Mouse (Mus musculus) midbrain, embryonic 10.5 days (tissue): ENCODE results near the gene 1520401A03Rik. TPM values are rescaled to one million over a fixed set of nuclear protein-coding genes. Genes with fewer than 3 reads are reported as not detected.

Experiments used
- DNase-seq: peaks from one replicate; pipeline ENCODE4 v3.0.0-alpha.2; 2017; ENCODE audit warnings: low spot score
- H3K27ac ChIP-seq: fragments of 300-500 bp; sonication (generic); replicated peaks from 2 replicates; pipeline ENCODE4 v1.5.1; 2016; ENCODE audit warnings: mild to moderate bottlenecking
- H3K27me3 ChIP-seq: fragments of 300-500 bp; sonication (generic); 2 replicates; pipeline ENCODE4 v1.6.1; 2016; ENCODE audit warnings: low read depth, mild to moderate bottlenecking; ENCODE audit not compliant: poor library complexity, severe bottlenecking
- H3K36me3 ChIP-seq: fragments of 300-500 bp; sonication (generic); 2 replicates; pipeline ENCODE4 v1.6.1; 2016; ENCODE audit warnings: mild to moderate bottlenecking, moderate library complexity
- H3K4me1 ChIP-seq: fragments of 300-500 bp; sonication (generic); 2 replicates; pipeline ENCODE4 v1.6.1; 2016
- H3K4me3 ChIP-seq: fragments of 300-500 bp; sonication (generic); 2 replicates; pipeline ENCODE4 v1.5.1; 2016; ENCODE audit warnings: mild to moderate bottlenecking, moderate library complexity
- H3K9me3 ChIP-seq: fragments of 300-500 bp; sonication (generic); replicated peaks from 2 replicates; pipeline ENCODE4 v1.6.1; 2016; ENCODE audit warnings: mild to moderate bottlenecking
- WGBS: fragments of 180-500 bp; shearing (Covaris S2); methylation state at CpG from one replicate; pipeline ENCODE4 v1.1.7; 2016; 5-methylcytosine and 5-hydroxymethylcytosine counted together
- polyA plus RNA-seq: library from polyadenylated mRNA; unstranded; fragments of >200 nt; fragmentation: Nextera tagmentation; extraction: Ambion mirVana; gene quantifications from 2 replicates; pipeline ENCODE4 v1.2.1, GENCODE M21; 2016

Gene 1520401A03Rik
- polyA plus RNA-seq, 1 experiment from 2014 or later: not detected

GRCm38 (mm10) chr17:23740598-23741021 is 18.0 kb upstream of the 1520401A03Rik start, which contains the start of gene Paqr4:
Gene Paqr4, minus strand, starts transcription at chr17:23740867.
- H3K27me3 ChIP-seq: peaks cover 89% of the 10 kb centered on the region
- H3K9me3 ChIP-seq: 0 out of 2 replicates have a peak, but pooled peaks cover 2% of the 10 kb centered on the region
- peaks cover 25% of the 10 kb centered on the region for H3K36me3 ChIP-seq
- peak within 1 kb of the TSS; percentile 80 for H3K4me3 ChIP-seq
- H3K4me1 ChIP-seq: peaks cover 63% of the 10 kb centered on the region
- 5% methylated on average over 13 of the region's 13 CpGs for WGBS
- DNase-seq: no peak
- peak within 1 kb of the TSS; percentile 89 for H3K27ac ChIP-seq

- peaks cover 84% of the 10 kb centered on the region for H3K27me3 ChIP-seq
- under 1% methylated on average over 46 of the region's 46 CpGs for WGBS
- H3K9me3 ChIP-seq: 0 out of 2 replicates have a peak, but pooled peaks cover 2% of the 10 kb centered on the region
- H3K27ac ChIP-seq: peak overlapping the region; percentile 89
- H3K4me3 ChIP-seq: peak overlapping the region; percentile 80
- DNase-seq: peak; percentile 90
- peaks cover 29% of the 10 kb centered on the region for H3K36me3 ChIP-seq
- H3K4me1 ChIP-seq: peaks cover 58% of the 10 kb centered on the region
These were observed 17.6 kb upstream of the 1520401A03Rik start for GRCm38 (mm10) chr17:23740136-23740584.

- Histone ChIP-seq H3K36me3 (peaks cover 35% of the 10 kb centered on the region), H3K27ac (peak overlapping the region; percentile 89), H3K4me1 (peaks cover 52% of the 10 kb centered on the region), H3K27me3 (peaks cover 78% of the 10 kb centered on the region), H3K4me3 (peak overlapping the region; percentile 80), H3K9me3 (0 out of 2 replicates have a peak, but pooled peaks cover 2% of the 10 kb centered on the region)
- peak; percentile 63 for DNase-seq
- WGBS: 1% methylated on average over 48 of the region's 48 CpGs
These were observed 16.9 kb upstream of the 1520401A03Rik start for GRCm38 (mm10) chr17:23739202-23740135.

GRCm38 (mm10) chr17:23738836-23739201 is 16.2 kb upstream of the 1520401A03Rik start:
- DNase-seq: no peak
- peak overlapping the region; percentile 89 for H3K27ac ChIP-seq
- H3K27me3 ChIP-seq: peaks cover 71% of the 10 kb centered on the region
- peaks cover 41% of the 10 kb centered on the region for H3K36me3 ChIP-seq
- H3K4me3 ChIP-seq: peak overlapping the region; percentile 80
- H3K4me1 ChIP-seq: peaks cover 46% of the 10 kb centered on the region
- 0 out of 2 replicates have a peak, but pooled peaks cover 2% of the 10 kb centered on the region for H3K9me3 ChIP-seq
- 37% methylated on average over 2 of the region's 2 CpGs for WGBS

- Histone ChIP-seq H3K4me3 (peak overlapping the region; percentile 2; the same call in 1 of the 2 replicates), H3K36me3 (peaks cover 52% of the 10 kb centered on the region), H3K9me3 (0 out of 2 replicates have a peak, but pooled peaks cover 2% of the 10 kb centered on the region), H3K4me1 (peaks cover 43% of the 10 kb centered on the region), H3K27ac (no peak overlapping the region), H3K27me3 (peaks cover 61% of the 10 kb centered on the region)
- no peak for DNase-seq
- 66% methylated on average over 15 of the region's 15 CpGs for WGBS
These were observed 15.2 kb upstream of the 1520401A03Rik start for GRCm38 (mm10) chr17:23737493-23738445.

GRCm38 (mm10) chr17:23734341-23734740 is 11.8 kb upstream of the 1520401A03Rik start:
- no peak overlapping the region for H3K27ac ChIP-seq
- no peak overlapping the region for H3K4me3 ChIP-seq
- H3K36me3 ChIP-seq: peaks cover 55% of the 10 kb centered on the region
- H3K27me3 ChIP-seq: peaks cover 28% of the 10 kb centered on the region
- DNase-seq: no peak
- no peaks in the 10 kb centered on the region for H3K9me3 ChIP-seq
- 96% methylated on average over 1 of the region's 1 CpGs for WGBS
- peaks cover 20% of the 10 kb centered on the region for H3K4me1 ChIP-seq

- WGBS: 72% methylated on average over 1 of the region's 1 CpGs
- peaks cover 29% of the 10 kb centered on the region for H3K36me3 ChIP-seq
- H3K27me3 ChIP-seq: no peaks in the 10 kb centered on the region; the same call in 1 of the 2 replicates
- peaks cover 22% of the 10 kb centered on the region for H3K4me1 ChIP-seq
- no peaks in the 10 kb centered on the region for H3K9me3 ChIP-seq
- no peak for DNase-seq
- no peak overlapping the region for H3K27ac ChIP-seq
- H3K4me3 ChIP-seq: no peak overlapping the region
These were observed 7.9 kb upstream of the 1520401A03Rik start for GRCm38 (mm10) chr17:23730441-23730840.

GRCm38 (mm10) chr17:23726758-23727142 is 4.2 kb upstream of the 1520401A03Rik start:
- DNase-seq: peak; percentile 87
- under 1% methylated on average over 20 of the region's 20 CpGs for WGBS
- H3K36me3 ChIP-seq: no peaks in the 10 kb centered on the region

GRCm38 (mm10) chr17:23725999-23726757 is 3.6 kb upstream of the 1520401A03Rik start, which contains the start of gene Pkmyt1:
Gene Pkmyt1, plus strand, starts transcription at chr17:23726336.
- Histone ChIP-seq H3K9me3 (no peaks in the 10 kb centered on the region), H3K27me3 (no peaks in the 10 kb centered on the region; the same call in 1 of the 2 replicates), H3K27ac (peak within 1 kb of the TSS; percentile 89), H3K4me3 (peak within 1 kb of the TSS; percentile 82), H3K4me1 (peaks cover 24% of the 10 kb centered on the region), H3K36me3 (no peaks in the 10 kb centered on the region)
- DNase-seq: peak; percentile 95
- 1% methylated on average over 73 of the region's 73 CpGs for WGBS

More at GRCm38 (mm10) chr17:23726758-23727142, 4.2 kb upstream of the 1520401A03Rik start:
- Histone ChIP-seq H3K9me3 (no peaks in the 10 kb centered on the region), H3K27ac (peak overlapping the region; percentile 89), H3K4me3 (peak overlapping the region; percentile 82), H3K4me1 (peaks cover 24% of the 10 kb centered on the region), H3K27me3 (no peaks in the 10 kb centered on the region; the same call in 1 of the 2 replicates)

- peaks cover 24% of the 10 kb centered on the region for H3K4me1 ChIP-seq
- peak overlapping the region; percentile 89 for H3K27ac ChIP-seq
- 70% methylated on average over 4 of the region's 4 CpGs for WGBS
These were observed 2.9 kb upstream of the 1520401A03Rik start for GRCm38 (mm10) chr17:23725477-23725876.

GRCm38 (mm10) chr17:23721886-23722285 is 697 bp downstream of the 1520401A03Rik start:
- WGBS: 85% methylated on average over 2 of the region's 2 CpGs
- no peak for DNase-seq
- H3K9me3 ChIP-seq: no peaks in the 10 kb centered on the region
- no peak overlapping the region for H3K4me3 ChIP-seq
- no peaks in the 10 kb centered on the region; the same call in 1 of the 2 replicates for H3K27me3 ChIP-seq
- no peaks in the 10 kb centered on the region for H3K36me3 ChIP-seq
- peaks cover 14% of the 10 kb centered on the region for H3K4me1 ChIP-seq
- no peak overlapping the region for H3K27ac ChIP-seq

More at GRCm38 (mm10) chr17:23725477-23725876, 2.9 kb upstream of the 1520401A03Rik start:
- H3K4me3 ChIP-seq: peak overlapping the region; percentile 82
- DNase-seq: no peak
- H3K9me3 ChIP-seq: no peaks in the 10 kb centered on the region
- no peaks in the 10 kb centered on the region for H3K36me3 ChIP-seq
- H3K27me3 ChIP-seq: no peaks in the 10 kb centered on the region; the same call in 1 of the 2 replicates
